Mouse (Mus musculus): Measurements from ENCODE around the gene Grik2.
"Not testable (repeated sequence)": the region's sequence is repeated elsewhere in the genome, so short reads cannot be mapped to it uniquely, and the experiment has no call there.

Gene Grik2

DNA sequence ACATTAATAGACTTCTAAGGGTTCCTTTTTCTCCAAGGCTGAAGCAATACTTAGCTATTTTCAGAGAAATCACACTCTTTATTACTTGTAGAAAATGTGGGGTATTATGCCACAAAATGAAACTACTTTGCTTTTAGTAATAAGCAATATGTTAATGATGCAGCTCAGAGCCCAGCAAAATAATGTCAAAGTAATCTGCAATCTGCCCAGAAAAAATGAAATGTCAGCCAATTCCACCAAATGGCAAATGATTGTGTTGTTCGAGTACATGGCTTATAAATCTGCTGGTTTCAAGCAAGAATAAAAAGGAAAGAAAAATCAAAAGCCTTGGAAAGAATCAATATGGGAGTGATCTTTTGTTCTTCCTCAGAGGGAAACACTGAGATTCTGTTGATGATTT, 136.2 kb downstream of the Grik2 start:
- DNase-seq (ENCODE audit: extremely low read depth, low read depth), result no peak

DNA sequence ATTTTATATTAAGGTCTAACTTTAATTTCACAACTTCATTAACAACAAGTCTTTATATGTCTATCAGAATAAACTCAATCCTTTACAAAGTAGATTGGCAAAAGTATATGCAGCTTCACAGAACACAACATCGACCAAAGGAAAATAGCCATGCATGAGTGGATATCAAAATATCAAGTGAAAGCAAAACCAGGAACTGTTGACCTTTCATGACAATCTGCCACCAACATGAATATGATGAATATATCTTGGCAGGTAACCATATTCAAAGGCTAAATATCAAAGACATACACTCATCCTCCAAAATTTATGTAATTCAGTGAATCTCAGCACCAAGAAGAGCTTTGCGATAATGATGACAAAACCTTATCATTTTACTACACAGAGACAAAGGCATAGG, 141.4 kb downstream of the Grik2 start:
- DNase-seq (ENCODE audit: extremely low read depth, low read depth), result no peak

DNA sequence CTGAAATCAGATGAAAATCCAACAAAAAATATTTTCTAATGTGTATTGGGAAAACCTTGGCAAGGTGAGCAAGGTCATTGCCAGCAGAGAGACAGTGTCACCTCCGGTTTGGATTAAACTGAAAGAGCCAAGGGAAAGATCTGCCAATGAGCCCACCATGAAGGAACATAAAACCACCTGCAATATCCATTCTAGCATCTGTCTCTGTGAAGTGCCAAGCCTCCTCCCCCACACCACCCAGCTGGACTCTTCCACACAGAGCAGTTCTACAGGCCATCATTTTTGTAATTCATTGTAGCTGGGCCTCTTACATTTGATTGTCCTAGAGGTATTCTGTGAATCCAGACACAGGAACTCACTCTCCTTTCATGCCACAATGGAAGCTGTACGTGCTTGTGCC, 148.7 kb downstream of the Grik2 start:
- no peak for DNase-seq (ENCODE audit: extremely low read depth, low read depth)

DNA sequence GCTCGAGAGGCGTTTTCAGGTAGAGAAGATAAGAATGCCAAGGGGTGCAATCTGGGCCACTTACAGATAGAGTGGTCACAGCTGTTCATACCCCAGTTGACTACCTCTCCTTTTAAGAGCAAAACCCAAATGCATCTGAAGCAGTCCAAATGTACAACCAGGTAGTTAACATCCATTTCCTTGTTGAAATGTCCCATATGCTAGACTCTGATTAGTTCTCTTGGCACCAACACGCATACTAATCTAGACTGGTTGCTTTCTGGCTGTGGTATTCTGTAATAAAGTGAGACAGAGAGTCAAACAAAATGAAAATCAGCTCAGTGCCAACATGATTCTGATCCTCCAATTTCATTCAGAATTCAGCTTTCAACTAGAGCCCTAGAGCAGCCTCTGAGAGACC, 164.6 kb downstream of the Grik2 start:
- DNase-seq (ENCODE audit: extremely low read depth, low read depth), result no peak

DNA sequence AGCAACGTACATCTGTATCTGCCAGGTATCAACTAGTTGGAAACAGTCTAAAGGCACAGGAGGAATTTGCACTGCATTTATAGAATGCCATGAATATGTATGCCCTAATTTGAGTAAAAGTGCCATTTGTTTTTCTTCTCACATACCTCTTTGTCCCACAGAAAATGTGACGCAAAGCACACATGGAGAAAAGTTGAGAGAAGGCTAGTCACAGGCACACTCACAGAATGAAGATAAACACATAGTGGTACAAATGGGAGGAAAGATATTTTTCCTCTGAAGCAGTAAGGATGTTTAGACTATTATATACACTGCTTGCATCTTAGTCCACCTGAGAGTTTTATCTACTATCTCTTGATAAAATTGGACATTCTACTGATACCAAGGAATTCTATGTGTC, 190.9 kb downstream of the Grik2 start:
- no peak for DNase-seq (ENCODE audit: extremely low read depth, low read depth)

DNA sequence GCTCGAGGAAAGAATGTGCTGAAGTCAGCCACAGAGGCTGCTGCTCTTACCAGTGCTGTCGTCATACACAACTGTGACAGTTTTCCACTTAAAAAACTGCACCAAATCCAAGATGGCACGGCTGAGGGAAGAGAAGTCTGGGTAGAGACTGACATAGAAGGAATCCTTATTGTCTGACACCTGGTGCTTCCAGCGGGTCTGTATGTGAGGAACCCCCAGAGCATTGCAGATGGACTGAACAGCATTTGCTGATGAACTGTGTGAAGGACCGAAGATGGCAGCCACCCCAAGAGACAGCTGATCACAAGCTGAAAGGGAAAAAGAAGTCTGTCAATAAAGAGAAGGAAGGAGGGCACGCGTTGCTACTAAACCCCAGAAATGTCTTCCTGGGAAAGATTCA, 215.1 kb downstream of the Grik2 start:
- no peak for DNase-seq (ENCODE audit: extremely low read depth, low read depth)

DNA sequence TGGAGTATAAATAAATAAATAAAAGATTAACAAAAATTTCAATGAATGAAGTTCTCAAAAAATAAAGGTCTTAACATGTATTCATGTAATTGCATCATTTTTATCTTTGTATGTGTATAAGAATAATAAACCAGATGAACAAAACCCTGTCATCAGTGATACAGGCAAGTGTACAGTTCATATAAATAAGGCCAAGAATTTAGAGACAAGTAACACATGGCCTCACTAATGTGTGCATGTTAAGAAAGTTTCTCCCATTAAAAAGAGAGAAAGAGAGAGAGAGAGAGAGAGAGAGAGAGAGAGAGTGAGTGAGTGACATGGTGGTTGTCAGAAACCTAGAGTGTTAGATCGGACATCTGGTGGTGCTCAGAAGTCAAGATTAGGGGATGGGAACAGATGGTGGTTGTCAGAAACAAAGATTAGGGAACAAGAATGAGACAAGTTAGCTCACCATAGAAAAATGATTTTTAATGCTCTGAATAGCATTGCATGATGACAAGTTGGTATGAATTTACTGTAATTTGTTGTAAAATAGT, 228.6 kb downstream of the Grik2 start:
- no peak for DNase-seq (ENCODE audit: extremely low read depth, low read depth)

DNA sequence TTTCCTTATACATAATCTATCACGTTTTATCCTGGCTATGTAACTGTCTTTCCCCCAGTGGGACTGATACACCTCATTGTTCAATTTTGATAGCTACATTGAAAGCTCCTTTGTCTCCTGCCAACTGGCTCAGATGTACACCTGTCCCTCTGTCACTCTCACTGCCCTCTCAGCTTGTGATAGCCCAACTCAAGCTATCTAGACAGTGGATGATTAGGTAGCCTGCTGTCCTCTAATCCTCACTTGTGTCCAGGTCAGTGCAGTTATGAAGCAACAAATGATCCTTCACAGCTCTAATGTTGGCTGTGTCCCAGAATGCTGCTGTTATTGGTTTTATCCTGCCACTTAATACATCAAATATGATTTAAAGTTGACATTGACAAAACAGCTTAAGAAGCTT, 246.3 kb downstream of the Grik2 start:
- DNase-seq (ENCODE audit: extremely low read depth, low read depth), result no peak

DNA sequence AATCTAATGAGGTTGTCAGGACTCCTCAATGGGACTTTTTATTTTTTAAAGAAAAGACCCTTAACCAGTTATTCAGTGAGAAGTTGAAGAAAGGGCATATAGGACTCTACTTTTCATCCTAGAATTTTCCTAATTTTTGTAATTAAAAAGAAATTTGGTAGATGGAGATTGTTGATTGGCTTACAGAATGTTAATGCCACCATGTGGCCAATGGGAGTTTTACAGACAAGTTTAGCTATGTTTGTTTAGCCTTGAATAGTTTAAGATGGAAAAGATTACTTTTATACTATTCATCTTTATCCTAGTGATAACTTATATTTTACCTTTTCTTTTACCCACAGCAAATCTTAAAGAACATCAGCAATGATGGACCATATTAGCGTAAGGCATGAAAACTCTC, 268.8 kb downstream of the Grik2 start:
- DNase-seq (ENCODE audit: extremely low read depth, low read depth), result no peak

DNA sequence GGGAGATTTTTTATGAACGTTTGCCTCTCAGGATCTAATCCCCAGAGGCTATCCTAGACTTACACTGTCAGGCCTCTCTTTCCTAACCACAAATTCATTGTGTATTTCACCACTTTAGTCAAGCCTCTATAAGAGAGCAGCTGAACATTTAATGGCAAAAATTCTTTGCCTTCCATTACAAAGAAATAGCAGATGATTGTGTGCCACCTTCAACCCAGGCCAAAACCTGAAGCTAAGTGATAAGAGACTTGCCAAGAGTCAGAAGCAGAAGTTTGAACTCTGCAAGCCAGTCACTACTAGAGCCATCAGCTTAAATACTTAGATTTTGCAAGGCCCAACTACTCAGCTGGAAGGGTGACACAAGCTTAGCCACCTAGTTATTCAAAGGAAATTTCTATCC, 287.9 kb downstream of the Grik2 start:
- DNase-seq (ENCODE audit: extremely low read depth, low read depth), result no peak

DNA sequence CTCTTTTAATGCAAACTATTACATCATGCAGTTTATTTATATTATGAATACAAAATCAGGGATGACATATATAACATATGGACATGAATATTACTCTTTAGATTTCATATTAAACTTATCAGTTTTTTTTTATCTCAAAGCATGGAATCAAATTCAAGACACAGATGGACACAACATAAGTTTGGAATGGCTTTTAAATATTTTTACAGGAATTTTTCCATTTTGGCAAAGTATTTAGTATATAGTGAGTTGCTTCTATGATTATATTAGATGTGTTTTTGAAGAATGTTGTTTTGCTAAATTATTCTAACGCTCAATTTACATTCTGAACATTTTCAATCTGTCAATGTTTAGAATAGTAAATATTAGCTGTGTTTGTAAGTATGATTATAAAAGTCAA, 291.3 kb downstream of the Grik2 start:
- no peak for DNase-seq (ENCODE audit: extremely low read depth, low read depth)

DNA sequence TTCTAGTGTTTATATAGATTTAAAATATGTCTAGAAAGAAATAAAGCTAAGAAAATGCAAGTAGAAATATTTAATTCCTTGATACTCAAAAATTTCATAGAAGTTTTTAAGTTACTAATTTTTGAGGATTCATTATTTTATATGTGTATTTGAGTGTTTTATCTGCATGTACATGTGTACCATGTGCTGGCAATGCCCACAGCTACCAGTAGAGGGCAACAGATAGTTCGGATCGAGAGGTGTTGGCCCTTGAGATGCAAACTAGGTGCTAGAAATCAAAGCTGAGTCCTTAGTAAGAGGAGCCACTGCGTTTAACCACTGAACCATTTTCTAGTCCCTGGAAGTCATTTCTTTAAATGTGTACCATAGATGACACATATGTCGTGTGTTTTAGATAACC, 307.1 kb downstream of the Grik2 start:
- no peak for DNase-seq (ENCODE audit: extremely low read depth, low read depth)

DNA sequence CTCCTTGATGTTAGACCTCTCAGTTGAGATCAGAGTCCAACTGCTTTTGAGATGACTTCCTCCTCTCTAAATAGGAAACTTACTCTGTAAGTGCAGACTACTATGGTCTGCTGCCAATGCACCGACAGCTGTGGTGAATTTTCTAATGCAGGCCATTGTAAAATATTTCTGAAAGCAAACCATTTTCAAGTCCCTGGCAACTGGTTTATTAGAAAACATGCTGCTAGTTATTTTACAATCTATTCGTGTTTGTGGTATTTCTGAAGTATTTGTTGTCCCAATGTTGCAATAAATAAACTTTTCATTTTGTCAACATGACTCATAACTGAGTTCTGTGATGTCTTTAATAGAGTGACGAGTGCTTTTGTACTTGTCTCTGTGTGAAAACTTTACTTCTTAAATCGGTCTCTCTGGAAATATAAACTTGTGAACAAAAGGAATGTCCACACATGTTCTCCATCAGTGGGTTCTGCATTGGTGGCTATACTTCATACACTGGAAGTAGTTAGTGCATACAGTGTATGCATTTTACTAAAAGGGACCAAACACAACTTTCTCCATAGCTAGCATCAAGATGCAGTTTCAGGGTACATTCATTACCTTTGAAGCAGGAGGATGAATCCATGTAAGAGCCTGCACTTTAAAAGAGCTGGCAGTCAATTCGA, 308.3 kb downstream of the Grik2 start:
- no peak for DNase-seq (ENCODE audit: extremely low read depth, low read depth)

DNA sequence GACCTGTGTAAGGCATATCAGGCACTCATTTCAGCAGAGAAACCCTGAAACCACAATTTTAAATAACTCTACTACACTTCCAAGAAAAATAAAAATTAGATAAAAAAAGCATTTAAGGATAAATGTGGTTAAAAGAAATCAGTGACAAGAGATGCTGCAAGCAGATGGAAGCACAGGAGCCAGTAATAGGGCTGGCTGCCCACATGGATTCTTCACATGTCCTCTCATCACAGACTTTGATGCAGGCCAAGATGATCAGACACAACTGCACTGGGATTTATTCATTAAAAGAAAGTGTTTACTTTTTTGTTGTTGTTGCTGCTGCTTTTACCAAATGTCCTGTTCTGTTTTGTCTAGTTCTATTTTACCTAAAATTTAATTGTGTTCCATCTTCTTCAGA, 315.0 kb downstream of the Grik2 start:
- no peak for DNase-seq (ENCODE audit: extremely low read depth, low read depth)

DNA sequence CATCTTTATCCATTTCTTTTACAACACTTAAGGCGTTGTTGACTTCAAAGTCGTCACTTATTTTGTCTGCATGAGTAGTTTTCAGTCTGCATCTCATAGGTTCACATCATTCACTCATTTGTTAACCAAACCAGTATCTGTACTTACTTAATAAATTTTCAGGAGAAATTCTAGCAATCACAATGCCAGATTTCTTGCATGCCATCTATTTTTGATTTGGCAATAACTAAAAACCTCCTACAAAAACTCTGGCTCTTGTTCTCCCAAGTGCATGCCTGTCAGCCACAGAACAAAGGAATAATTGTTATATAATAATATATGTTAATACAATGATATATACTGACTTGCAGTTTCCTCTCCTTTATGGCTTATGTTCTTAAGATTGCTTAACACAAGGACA, 331.8 kb downstream of the Grik2 start:
- DNase-seq (ENCODE audit: extremely low read depth, low read depth), result no peak

DNA sequence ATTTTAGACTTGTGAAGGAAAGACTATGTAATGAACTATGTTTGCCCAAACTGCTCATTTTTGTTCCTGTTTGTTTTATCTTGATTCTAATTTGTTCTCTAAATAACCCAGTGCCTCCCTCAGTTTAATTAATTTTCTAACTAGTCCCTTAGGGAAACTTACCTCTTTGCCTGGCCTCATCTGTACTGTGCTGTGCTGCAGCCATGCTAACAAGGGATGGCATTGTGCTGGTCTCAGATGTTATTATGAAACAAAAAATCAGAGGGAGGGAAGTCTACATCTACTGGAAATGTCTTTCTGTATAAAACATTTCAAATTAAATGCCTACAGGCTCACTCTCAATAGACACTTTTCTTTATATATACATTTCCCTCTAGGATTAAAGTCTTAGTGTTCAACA, 335.0 kb downstream of the Grik2 start:
- DNase-seq (ENCODE audit: extremely low read depth, low read depth), result no peak

DNA sequence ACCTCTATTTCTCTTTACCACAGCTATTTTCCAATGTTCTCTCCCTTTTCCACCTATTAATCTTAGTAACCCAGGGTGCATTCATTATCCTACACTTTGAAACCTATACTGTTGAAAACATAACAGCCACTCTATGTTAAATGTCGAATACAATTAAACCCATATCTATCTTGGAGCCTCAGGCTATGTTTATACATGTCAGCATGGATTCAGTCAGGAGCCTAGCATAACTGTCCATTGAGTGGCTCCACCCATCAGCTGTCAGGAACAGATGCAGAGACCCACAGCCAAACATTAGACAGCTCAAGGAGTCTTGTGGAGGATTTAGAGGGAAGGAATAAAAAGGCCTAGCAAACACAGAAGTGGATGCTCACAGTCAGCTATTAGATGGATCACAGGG, 347.2 kb downstream of the Grik2 start:
- DNase-seq (ENCODE audit: extremely low read depth, low read depth), result no peak

DNA sequence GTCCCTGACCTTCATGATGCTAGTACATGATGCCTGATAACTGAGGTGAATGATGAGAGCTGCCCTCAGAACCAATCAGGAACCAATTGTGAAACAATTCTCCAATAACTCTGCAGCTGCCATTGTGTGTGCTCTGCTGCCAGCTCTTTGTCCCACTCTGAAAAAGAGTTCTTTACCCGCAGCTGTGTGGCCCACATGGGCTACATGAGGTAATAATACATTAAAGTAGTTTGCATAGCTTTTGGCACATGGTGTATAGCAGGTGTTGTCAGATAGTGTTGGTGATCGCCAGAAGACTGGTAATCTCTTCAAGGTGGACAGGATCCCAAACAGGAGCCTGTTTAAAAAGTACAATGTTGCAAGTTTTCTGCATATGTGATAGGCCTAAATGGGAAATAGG, 351.5 kb downstream of the Grik2 start:
- no peak for DNase-seq (ENCODE audit: extremely low read depth, low read depth)

DNA sequence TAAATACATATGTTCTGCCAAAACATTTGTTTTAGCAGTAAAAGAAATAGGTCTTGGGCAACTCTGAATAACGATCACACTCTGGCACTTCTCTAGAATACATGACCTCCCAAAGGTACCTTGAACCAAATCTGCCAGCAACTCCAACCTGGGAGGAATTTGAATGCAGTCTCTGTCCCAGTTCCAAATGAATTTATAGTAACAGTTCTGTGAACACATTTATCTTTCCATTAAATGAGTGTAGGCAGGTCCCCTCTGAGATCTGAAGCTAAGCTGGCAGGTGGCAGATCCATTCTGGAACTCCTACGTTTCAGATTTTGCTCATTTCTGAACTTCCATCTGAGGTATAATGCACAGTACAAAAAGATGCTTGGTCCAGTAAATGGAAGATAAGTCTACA, 352.3 kb downstream of the Grik2 start:
- DNase-seq (ENCODE audit: extremely low read depth, low read depth), result no peak

DNA sequence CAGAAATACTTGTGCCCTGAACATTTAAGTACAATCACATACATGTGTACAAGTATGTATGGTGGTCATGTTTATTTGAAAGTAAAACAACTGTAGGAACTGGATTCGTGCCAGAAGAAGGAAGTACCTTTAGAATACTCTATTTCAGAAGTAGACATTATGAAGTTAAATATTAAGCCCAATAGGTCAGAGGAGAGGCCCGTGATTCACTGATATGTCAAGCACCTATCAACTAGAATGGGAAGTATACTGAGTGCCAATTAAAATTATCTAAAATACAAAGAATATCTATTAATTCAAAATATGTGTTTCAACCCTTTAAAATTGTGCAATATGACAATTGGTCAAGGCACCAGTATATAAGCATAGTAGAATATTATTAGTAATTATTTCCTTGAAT, 355.7 kb downstream of the Grik2 start:
- DNase-seq (ENCODE audit: extremely low read depth, low read depth), result no peak

DNA sequence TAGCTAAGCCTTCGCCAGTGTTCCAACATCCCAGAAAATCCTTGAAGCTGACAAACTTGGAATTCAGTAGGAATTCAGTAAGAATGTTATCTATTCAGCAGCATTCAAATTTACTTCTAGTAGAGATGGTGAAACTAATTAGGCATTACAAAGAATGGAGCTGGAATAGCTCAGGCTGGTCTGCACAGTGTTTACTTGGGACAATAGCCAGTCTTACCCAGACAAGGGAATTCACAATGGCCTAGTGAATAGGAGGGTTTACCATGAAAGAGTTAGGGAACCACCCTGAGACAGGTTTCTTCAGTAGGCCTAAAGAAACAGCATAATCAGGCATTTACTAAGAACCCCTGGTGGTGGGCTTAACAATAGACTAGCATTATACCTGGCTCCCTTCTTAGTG, 371.4 kb downstream of the Grik2 start:
- not testable (repeated sequence) for DNase-seq (ENCODE audit: extremely low read depth, low read depth)

DNA sequence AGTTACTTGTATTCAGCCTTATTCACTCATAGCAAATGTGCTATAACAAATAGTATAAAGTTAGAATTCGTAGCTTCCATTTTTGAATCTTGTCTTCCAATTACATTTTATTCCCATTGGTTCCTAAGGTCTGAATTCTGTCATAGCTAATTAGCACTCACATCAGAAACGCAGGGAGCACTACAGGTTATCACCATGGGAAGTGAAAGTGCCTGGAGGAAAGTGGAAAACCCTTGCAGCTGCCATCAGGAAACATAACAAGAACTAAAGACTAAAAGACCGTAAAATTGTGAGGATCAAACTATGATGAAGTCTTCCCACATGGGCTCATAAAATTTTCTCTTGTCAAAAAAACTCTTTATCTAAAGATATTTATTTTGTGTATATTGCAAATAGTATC, 405.6 kb downstream of the Grik2 start:
- DNase-seq (ENCODE audit: extremely low read depth, low read depth), result no peak

DNA sequence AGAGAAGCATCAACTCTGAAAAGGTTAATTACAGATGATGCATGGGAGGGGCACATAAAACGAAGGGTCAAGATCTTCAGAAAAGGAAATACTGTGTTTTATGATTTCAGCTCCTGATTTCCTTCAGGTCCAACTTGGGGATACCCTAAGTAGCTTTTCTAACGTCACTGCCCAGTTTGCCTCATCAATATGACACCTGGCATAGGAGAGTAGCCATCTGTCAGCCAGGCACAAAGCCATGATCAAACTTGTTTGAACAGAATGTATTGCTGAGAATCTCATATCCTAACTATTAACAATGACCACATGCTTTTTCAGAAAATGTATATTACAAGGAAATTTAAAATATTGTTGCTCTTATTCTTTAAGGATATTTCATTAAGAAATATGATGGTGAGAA, 406.7 kb downstream of the Grik2 start:
- no peak for DNase-seq (ENCODE audit: extremely low read depth, low read depth)

DNA sequence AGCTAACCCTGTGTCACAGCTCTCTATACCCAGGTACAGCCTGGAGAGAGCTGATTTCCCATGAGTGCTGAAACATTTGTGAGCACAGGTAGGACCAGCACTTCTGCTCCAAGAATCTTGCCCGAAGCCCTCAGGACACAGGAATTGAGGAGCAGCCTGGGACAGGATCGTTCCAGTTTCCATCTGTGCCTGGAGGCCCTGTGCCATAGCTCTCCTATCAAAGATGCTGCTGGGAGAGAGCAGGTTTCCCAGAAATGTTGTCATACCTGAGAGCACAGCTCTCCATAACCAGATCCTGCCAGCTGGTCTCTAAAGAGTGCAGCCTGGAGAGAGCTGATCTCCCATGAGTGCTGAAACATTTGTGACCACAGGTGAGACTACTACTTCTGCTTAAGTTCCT, 420.0 kb downstream of the Grik2 start:
- no peak for DNase-seq (ENCODE audit: extremely low read depth, low read depth)
